Mouse (Mus musculus) mature B cell (primary cell): Measurements from ENCODE around the gene Il1f10.

Experiments
- in situ Hi-C: fragments of 300-500 bp; cut with MboI; formaldehyde crosslinking; loops from 2 replicates; pipeline ENCODE4 v1.14.3; 2019

The Il1f10 gene

GRCm38 (mm10) chr2:24290896-24291295 lies at the start of gene Il1f10:
Gene Il1f10 (plus strand): TSS chr2:24291196.
- in situ Hi-C loops, result loop anchor here (25.0 kb wide), 1 partner anchor 471 kb away; the partner anchor contains the start of gene Cacna1b

DNA sequence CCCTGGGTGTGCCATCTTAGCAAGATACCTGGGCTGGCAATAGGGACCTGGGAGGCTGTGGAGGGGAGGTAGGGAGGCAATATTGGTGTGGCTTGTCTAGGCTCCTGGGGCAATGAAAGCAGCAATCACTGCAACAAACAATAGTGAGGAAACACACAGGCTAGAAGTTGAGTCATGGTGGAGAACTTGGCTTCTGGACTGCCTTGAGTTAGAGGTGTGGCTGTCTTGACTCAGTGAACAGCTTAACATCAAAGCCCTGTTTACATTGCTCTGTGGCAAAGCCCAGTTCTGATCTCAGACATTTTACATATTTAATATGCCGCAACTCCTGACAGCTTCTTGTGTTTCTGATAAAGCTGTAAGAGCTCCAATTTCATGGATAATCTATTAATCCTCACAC lies 23.5 kb upstream of the Il1f10 start:
- in situ Hi-C loops, result no loop called here

DNA sequence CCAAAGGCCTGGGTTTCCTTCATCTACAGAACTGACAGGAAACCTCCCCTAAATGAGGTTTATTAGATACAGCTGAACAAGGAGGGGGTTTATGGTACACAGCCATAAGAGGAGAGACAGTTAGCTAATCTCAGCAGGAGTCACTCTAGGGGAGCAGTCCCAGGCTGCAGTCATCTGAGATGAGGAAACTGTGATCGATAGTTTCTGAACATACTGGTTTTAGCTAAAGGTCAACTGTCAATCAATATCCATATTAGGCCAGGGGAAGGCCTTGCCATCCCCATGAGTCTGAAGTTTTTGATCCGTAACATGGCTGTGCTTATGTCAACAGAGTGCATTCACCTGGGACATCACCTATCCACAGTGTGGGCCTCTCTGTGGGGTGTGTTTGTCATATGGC lies 17.4 kb upstream of the Il1f10 start:
- in situ Hi-C loops, result no loop called here

GRCm38 (mm10) chr2:24275146-24275545 lies 15.8 kb upstream of the Il1f10 start:
- in situ Hi-C loops, result loop anchor here (25.0 kb wide), 1 partner anchor 487 kb away; the partner anchor contains the start of gene Cacna1b

GRCm38 (mm10) chr2:24276654-24277053 lies 14.3 kb upstream of the Il1f10 start, which contains the start of gene Il1f5:
Gene Il1f5 (plus strand): TSS chr2:24276954.
- in situ Hi-C loops, result loop anchor here (25.0 kb wide), 1 partner anchor 486 kb away; the partner anchor contains the start of gene Cacna1b

DNA sequence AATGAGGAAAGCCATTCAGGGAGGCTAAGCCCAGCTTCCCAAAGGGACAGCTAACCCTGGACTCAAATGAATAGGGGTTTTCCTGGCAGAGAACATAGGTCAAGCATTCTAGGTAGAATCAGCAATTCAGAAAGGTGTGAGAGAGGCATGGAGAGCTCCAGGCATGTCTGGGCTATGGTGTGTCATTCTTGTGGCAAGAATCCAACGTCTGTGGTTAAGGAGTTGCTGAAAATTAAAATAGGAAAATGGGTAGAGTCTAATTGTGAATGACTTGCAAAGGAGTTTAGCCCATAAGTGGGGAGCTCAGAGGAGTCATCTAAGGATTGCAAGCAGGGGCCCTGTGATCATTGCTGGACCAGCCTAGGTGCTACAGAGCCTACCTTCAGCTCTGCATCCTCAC lies 3.6 kb downstream of the Il1f10 start:
- in situ Hi-C loops, result loop anchor here (25.0 kb wide), 1 partner anchor 468 kb away; the partner anchor contains the start of gene Cacna1b

DNA sequence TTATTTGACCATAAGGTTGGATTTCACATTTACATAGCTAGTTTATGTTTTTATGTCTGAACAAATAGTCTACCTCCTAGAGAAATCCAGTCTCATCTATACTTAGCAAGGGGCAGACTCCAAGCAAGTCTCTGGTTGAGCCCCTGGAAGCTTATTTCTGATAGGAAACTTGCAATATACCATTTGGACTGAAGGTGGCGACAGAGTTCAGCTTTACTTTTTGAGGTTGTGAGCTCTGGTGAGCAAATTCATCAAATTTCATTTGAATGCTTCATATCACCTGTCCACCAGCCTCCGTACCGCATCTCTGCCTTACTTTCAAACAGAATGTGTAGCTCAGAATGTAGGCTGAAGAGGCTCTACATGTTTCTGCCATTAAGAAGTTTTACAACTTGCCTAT lies 5.8 kb downstream of the Il1f10 start:
- in situ Hi-C loops, result loop anchor here (25.0 kb wide), 1 partner anchor 465 kb away; the partner anchor contains the start of gene Cacna1b

GRCm38 (mm10) chr2:24311302-24312001 lies 20.5 kb downstream of the Il1f10 start:
- in situ Hi-C loops, result no loop called here

- in situ Hi-C loops, result no loop called here
Measured at GRCm38 (mm10) chr2:24316919-24317318, 25.9 kb downstream of the Il1f10 start.

GRCm38 (mm10) chr2:24317919-24318598 lies 27.1 kb downstream of the Il1f10 start:
- in situ Hi-C loops, result no loop called here

GRCm38 (mm10) chr2:24335333-24335732 lies 44.3 kb downstream of the Il1f10 start:
- in situ Hi-C loops, result no loop called here

DNA sequence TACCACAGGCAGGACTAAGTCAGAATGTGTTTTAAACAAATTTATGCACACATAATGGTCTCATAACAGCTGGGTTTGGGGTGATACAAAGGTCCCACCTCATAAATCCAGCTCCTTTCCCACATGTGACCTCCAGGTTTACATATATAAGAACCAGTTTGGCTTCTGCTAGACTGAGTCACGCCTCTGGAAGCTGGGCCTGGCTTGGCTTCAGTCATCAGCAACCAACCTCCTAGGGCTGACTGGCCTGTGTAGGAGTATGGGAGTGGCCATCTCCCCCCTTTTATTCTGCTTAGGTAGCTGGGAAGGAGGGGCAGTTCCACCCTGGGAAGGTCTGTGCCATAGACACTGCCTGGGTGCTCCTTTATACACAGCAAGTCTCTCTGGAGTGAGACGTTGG lies 45.5 kb downstream of the Il1f10 start, which contains the start of gene Il1rn:
TSS of gene Il1rn (plus strand) at position 309 of the 400 bp plus-strand sequence.
- in situ Hi-C loops, result no loop called here

DNA sequence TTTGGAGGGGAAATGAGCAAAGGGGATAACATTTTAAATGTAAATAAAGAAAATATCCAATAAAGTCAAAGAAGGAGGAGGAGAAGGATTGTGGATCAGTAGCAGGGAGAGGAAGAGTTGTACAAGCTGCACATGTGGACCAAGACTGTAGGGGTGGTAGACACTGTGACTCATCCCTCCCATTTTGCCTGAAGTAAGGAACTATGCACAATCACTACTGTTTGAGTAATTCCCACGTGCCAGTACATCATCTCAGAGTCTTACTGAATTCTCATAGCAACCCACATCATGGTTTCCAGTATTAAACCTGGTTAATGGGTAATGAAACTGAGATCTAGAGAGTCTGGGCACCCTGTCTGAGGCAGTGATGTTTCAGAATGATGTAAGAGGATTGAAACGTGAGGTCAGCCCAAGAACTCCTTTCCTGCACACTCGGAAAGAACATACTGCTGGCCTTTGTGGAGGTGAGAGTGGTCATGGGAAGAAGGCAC lies 50.4 kb downstream of the Il1f10 start:
- in situ Hi-C loops, result no loop called here
